Mouse (Mus musculus) cerebellum, adult 2 months (tissue): ENCODE measurements at regions not wholly inside any gene's neighbourhood (a gene's known extent, or its start where the extent isn't known, plus 50 kb on each side); places are given as distances from the start of the nearest gene placed in this dataset.

Experiments used
- CTCF ChIP-seq: fragments of 200-500 bp; IDR thresholded peaks from 2 replicates; pipeline ENCODE4 v1.5.1; 2011; ENCODE audit warnings: low read depth, mild to moderate bottlenecking, control low read depth, low read length, moderate library complexity, borderline replicate concordance; ENCODE audit not compliant: insufficient read depth
- POLR2A ChIP-seq: fragments of 200-500 bp; IDR thresholded peaks from 2 replicates; pipeline ENCODE4 v1.6.1; 2011; ENCODE audit warnings: low read length, control low read depth, borderline replicate concordance; ENCODE audit not compliant: insufficient read depth

GRCm38 (mm10) chr1:43317076-43317871 is 120.5 kb upstream of the Fhl2 start:
- TF ChIP-seq CTCF: no peak
- TF ChIP-seq POLR2A: no peak
